Mouse (Mus musculus): Measurements from ENCODE around the gene Psma4.
"Not testable (repeated sequence)": the region's sequence is repeated elsewhere in the genome, so short reads cannot be mapped to it uniquely, and the experiment has no call there.

The Psma4 gene

GRCm38 (mm10) chr9:54950575-54951321 is at the start of gene Psma4, which contains the start of gene AY074887:
Gene Psma4, plus strand, starts transcription at chr9:54950790.
Gene AY074887, minus strand, starts transcription at chr9:54950998.
- peak; percentile 88 for DNase-seq (ENCODE audit: low read depth, low spot score)

GRCm38 (mm10) chr9:54909446-54909845 is 41.1 kb upstream of the Psma4 start:
- no peak for DNase-seq (ENCODE audit: low read depth, low spot score)

- DNase-seq (ENCODE audit: low read depth, low spot score), result no peak
These were observed 35.0 kb upstream of the Psma4 start for GRCm38 (mm10) chr9:54915576-54915975.

- no peak for DNase-seq (ENCODE audit: low read depth, low spot score)
These were observed 34.2 kb upstream of the Psma4 start for GRCm38 (mm10) chr9:54916401-54916800.

GRCm38 (mm10) chr9:54917010-54917677 is 33.4 kb upstream of the Psma4 start, which contains the start of gene Hykk:
Gene Hykk, plus strand, starts transcription at chr9:54917283.
- peak; percentile 80 for DNase-seq (ENCODE audit: low read depth, low spot score)

GRCm38 (mm10) chr9:54918191-54918590 is 32.4 kb upstream of the Psma4 start:
- DNase-seq (ENCODE audit: low read depth, low spot score), result no peak

GRCm38 (mm10) chr9:54918781-54919180 is 31.8 kb upstream of the Psma4 start:
- no peak for DNase-seq (ENCODE audit: low read depth, low spot score)

- no peak for DNase-seq (ENCODE audit: low read depth, low spot score)
These were observed 30.6 kb upstream of the Psma4 start for GRCm38 (mm10) chr9:54919946-54920345.

- no peak for DNase-seq (ENCODE audit: low read depth, low spot score)
These were observed 19.8 kb upstream of the Psma4 start for GRCm38 (mm10) chr9:54930741-54931140.

GRCm38 (mm10) chr9:54931765-54932164 is 18.8 kb upstream of the Psma4 start:
- no peak for DNase-seq (ENCODE audit: low read depth, low spot score)

GRCm38 (mm10) chr9:54932379-54932778 is 18.2 kb upstream of the Psma4 start:
- no peak for DNase-seq (ENCODE audit: low read depth, low spot score)

- DNase-seq (ENCODE audit: low read depth, low spot score), result no peak
These were observed 8.5 kb upstream of the Psma4 start for GRCm38 (mm10) chr9:54942071-54942470.

- DNase-seq (ENCODE audit: low read depth, low spot score), result no peak
These were observed 6.1 kb upstream of the Psma4 start for GRCm38 (mm10) chr9:54944467-54944866.

- DNase-seq (ENCODE audit: low read depth, low spot score), result no peak
These were observed 4.3 kb upstream of the Psma4 start for GRCm38 (mm10) chr9:54946256-54946655.

- DNase-seq (ENCODE audit: low read depth, low spot score), result no peak
These were observed 1.1 kb upstream of the Psma4 start for GRCm38 (mm10) chr9:54949465-54949864.

- DNase-seq (ENCODE audit: low read depth, low spot score), result not testable (repeated sequence)
These were observed 428 bp upstream of the Psma4 start for GRCm38 (mm10) chr9:54950162-54950561.

GRCm38 (mm10) chr9:54961059-54961458 is 10.5 kb downstream of the Psma4 start:
- DNase-seq (ENCODE audit: low read depth, low spot score), result no peak

- no peak for DNase-seq (ENCODE audit: low read depth, low spot score)
These were observed 13.1 kb downstream of the Psma4 start for GRCm38 (mm10) chr9:54963669-54964068.

GRCm38 (mm10) chr9:54969972-54970637 is 19.5 kb downstream of the Psma4 start:
- no peak for DNase-seq (ENCODE audit: low read depth, low spot score)

GRCm38 (mm10) chr9:54980674-54981073 is 30.1 kb downstream of the Psma4 start, which contains the start of gene Chrna5:
Gene Chrna5, plus strand, starts transcription at chr9:54980880.
- DNase-seq (ENCODE audit: low read depth, low spot score), result no peak

- DNase-seq (ENCODE audit: low read depth, low spot score), result peak; percentile 38
These were observed 31.0 kb downstream of the Psma4 start for GRCm38 (mm10) chr9:54981291-54982191.
